Mouse (Mus musculus): Measurements from ENCODE around the gene Runx2. TPM values are rescaled to one million over a fixed set of nuclear protein-coding genes. Genes with fewer than 3 reads are reported as not detected.

Runx2 gene
- total RNA-seq, 2 experiments from 2014 or later = 24.3 to 35.2 TPM

DNA sequence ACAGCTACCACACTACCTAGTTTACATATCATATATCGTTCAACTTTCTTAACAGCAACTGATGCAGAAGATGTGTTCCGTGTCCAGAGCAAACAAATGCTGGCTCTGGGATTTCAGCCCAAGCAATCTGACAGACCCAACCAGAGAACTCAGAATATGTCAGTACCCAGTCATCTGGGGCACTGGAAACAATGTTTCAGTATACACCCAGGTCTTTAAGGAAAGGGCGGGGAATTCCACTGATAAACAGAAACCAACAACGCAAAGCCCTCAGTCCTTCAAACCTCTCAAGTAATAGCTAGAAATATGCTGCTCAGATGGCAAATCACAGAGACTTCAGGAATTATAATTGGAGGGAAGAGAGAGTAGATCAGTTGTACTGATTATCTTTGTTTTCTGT, 100.5 kb downstream of the Runx2 start:
- no peak for DNase-seq

- DNase-seq = no peak
These were observed 101.2 kb downstream of the Runx2 start for GRCm38 (mm10) chr17:44713404-44713803.

GRCm38 (mm10) chr17:44709516-44710252, 104.9 kb downstream of the Runx2 start:
- peak; percentile 86 to 89 for DNase-seq

DNA sequence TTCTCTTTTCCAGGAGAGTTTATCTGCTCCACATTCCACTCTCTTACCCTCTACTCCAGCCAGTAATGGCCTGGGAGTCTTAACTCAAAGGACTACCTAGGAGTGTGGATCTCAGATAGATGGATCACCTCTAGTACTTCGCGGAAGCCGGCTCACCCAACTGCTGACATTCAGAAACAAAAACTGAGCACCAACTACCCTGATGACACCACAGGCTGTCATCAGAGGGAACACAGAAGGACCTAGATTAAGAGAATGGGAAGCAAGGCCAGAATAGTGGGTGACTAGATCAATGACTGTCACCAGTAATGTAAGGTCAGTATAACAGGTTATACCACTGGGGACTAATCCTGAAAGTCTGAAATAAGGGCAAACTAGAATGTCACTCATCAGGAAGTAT, 106.6 kb downstream of the Runx2 start:
- peak in 1 of 2 experiments; percentile 40 for DNase-seq

GRCm38 (mm10) chr17:44706531-44706930, 108.1 kb downstream of the Runx2 start:
- DNase-seq = no peak

GRCm38 (mm10) chr17:44702506-44703298, 111.9 kb downstream of the Runx2 start:
- DNase-seq = peak; percentile 35 to 37

DNA sequence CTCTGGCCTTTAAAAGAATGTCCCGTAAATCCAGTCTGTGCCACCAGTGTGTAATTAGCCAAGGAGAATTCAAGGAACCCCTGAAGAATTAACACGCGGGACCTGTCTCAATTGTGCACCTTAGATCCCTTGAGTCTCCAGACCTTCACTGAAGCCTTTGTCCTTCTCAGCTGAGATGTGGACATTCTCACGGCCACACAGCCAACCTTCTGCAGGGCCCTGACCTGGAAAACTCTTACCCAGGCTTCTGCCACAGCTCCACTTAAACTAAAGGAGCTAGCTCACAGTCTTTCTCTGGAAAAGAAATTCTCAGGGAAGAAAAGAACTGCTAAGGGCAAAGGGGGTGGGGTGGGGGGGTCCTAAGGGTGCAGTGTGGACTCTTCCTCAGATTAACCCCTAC, 113.1 kb downstream of the Runx2 start:
- peak in 1 of 2 experiments; percentile 54 for DNase-seq

DNA sequence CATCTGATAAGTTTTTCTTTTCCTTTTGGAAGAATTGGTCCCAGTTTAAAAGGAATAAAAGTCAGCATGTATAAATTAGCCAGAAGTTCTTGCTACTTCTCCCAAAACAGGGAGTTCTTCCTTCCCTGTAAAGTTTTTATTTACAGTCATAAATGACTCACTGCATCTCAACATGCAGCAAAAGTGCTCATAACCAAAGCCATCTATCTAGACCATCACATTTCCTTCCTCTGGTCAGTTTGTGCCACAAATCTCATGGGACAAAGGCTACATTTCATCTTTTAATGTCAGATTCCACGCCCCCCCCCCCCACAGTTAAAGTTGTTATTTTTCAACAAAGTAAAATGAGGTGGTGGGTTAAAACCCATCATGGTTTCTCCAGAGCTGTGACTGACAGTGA, 114.3 kb downstream of the Runx2 start:
- no peak for DNase-seq

DNA sequence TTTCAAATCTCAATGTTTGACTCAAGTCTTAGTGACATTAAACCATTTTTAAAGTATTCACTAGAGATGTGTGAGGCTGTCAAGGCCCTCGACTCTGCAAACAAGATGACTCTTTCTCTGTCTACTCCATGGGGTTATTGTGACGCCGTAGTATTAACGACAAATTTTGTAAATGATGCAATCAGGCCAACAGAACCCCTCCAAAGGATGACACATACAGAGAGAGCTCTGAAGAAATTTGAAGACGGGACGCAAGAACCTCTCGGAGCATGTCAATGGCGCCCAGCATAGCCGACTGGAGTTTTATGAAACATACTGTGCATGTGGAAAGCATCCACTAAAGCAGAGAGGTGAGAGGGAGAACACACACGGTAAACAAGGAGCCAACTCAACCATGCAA, 117.5 kb downstream of the Runx2 start:
- DNase-seq = no peak

DNA sequence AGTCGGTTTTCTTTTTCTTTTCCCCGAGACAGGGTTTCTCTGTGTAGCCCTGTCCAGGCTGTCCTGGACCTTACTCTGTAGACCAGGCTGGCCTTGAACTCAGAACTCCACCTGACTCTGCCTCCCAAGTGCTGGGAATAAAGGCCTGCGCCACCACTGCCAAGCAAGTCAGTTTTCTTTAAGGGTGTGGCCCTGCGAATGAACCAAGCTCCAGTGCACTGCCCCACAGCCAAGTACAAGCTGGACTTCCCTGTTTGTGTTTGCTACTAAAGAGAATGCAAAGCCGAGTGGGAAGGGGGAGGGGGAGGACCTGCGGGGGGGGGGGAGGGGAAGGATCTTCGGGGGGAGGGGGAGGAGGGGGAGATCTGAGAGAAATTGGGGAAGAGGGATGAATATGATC, 121.0 kb downstream of the Runx2 start:
- DNase-seq = no peak

- DNase-seq = no peak
These were observed 123.1 kb downstream of the Runx2 start for GRCm38 (mm10) chr17:44691517-44691916.

DNA sequence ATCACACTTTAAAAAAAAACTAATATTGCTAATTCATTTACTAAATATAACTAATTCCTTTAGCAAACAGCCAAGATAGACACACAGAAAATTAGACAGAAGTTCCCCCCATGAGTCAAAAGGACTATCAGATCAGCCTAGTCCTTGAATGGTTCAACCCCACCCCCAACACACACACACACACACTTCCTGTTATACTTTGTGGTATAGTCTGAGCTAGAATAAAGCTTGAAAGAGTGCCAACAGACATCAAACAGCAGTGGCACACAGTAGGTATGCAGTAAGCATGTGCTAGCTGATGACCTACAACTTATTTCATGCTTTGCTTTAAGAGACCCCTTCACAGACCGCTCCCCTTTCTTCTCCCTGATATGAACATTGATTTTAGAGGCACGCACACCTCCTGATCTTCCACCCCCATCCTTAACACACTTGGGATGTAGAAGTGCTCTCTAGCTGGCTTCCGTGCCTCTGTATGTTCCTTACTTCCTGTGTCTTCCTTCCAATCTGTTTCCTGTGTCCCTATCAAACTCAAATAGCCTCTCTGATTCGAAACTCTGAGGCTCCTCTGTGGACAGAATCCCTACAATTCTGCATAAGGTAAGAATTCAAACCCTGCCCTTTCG, 124.1 kb downstream of the Runx2 start:
- DNase-seq = no peak

- DNase-seq = no peak
These were observed 126.3 kb downstream of the Runx2 start for GRCm38 (mm10) chr17:44688306-44688705.

DNA sequence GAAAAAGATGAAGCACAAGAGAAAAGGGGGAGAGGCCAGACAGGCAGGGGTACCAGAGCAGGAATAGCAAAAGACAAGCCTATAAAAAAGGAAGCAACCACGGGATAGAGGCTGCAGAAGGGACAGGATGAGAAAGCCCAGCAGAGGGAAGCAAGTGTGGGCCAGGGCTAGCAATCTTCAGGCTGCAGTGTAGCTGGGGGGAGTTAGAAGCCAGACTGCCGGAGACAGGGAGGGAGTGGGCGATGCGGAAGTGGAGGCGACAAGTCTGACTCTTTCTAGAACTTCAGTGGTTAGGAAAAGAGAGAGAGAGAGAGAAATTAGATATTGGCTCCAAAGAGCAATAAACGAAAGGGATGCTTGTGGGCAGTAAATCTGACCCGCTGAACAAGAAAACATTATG, 129.1 kb downstream of the Runx2 start:
- no peak for DNase-seq

GRCm38 (mm10) chr17:44683026-44683425, 131.6 kb downstream of the Runx2 start:
- no peak for DNase-seq

DNA sequence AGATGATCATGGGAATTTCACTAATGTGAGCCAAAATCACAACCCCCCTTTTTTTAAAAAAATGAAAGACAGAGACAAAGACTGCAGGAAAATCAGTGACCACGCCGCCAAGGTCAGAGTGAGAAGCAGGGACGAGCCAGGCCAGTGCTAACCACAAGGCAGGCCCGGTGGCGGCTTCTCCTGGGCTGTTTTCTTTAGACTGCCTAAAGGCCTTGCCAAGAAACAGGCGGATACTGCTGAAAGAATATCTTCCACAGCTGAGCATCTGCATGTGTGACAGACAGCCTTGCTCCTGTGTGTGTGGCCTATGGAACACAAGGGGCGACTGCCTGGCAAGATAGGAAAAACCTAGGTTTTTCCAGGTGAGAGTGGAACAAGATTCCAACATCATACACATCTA, 136.8 kb downstream of the Runx2 start:
- DNase-seq = peak; percentile 69 to 75

DNA sequence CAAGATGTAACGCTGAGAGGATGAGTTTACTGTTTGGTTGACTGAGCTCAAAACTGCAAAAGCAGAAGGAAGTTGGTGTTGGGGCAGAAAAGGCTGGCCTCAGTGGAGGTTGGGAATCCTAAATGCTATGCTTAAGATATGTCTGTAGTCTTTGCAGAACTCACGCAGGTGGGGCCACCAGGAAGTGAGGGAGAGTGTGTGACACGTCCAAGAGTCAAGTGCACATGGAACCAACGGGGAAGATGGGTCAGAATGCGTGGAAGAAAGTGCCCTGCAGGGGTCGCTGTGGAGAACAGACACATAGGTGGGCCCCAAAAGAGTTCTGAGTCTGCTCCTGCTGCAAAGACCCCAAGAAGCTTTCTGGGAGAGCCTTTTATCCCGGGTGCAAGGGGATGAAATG, 141.8 kb downstream of the Runx2 start:
- DNase-seq = peak in 1 of 2 experiments; percentile 14

GRCm38 (mm10) chr17:44671946-44672692, 142.5 kb downstream of the Runx2 start:
- peak; percentile 57 to 67 for DNase-seq

- no peak for DNase-seq
These were observed 144.6 kb downstream of the Runx2 start for GRCm38 (mm10) chr17:44669985-44670384.

DNA sequence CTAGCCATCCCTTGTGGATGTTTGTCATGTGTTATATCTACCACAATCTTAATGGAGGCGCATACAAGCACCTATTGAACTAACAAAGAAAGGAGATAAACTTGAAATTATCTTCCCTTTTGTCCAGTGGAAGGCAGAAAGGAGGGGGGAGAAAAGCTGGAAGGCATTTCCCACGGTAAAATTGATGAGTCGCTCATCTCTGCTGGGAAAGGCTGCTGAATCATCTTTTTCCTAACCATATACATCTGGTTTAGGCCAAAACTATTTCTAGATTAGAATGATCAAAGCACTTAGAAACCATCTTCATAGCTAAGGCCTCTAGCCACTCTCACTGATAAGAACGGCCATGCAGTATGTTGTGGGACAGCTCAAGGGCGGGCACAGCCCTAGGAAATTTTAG, 147.3 kb downstream of the Runx2 start:
- no peak for DNase-seq

DNA sequence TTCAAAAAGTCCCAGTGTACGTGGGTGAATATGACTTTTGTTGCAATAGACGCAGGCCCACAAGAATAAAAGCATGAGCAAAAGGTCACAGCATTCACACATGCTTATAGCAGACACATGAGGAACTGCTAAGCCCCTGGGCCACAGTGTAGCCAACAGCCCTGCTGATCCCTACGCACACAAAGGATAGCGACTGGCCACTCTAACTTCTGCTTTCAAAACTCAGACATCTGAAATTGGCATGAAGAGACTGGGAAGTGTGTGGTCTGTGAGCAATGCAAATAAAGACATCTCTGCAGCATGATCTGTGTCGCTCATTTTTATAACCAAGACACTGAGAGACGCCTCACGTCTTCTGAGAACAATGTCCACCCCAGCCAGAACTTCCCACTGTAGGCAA, 150.7 kb downstream of the Runx2 start:
- DNase-seq = no peak

DNA sequence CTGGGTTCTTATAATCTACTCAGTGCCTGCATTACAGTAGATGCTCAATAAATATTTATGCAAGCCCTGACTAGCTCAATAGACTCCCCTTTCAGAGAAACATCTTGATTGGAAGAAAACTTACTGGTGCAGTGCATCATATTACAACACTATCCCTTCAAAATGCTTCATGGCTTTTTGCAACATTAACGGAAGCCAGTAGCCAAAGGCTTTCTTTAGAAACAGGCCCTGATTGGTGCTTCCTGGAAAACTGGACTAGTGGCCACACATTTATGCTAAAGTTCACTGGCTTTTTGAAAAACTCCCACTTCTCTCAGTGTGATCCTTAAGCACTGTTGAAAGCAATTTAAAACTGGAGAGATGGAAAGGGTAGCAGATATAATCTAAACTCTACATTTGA, 151.4 kb downstream of the Runx2 start:
- no peak for DNase-seq

All from adrenal gland, postnatal 36 days (tissue).